Mouse (Mus musculus): ENCODE measurements at regions not wholly inside any gene's neighbourhood (a gene's known extent, or its start where the extent isn't known, plus 50 kb on each side); places are given as distances from the start of the nearest gene placed in this dataset.
"Not testable (repeated sequence)": the region's sequence is repeated elsewhere in the genome, so short reads cannot be mapped to it uniquely, and the experiment has no call there.

- 6% methylated on average over 3 of the region's 3 CpGs for WGBS
- Histone ChIP-seq H3K27me3 (ENCODE audit: insufficient read depth, low read length) (no peaks in the 10 kb centered on the region), H3K27ac (ENCODE audit: low read length) (no peak overlapping the region), H3K36me3 (ENCODE audit: insufficient read depth, low read length) (no peaks in the 10 kb centered on the region), H3K9ac (replicated peaks; ENCODE audit: low read length) (no peak overlapping the region), H3K4me2 (replicated peaks; ENCODE audit: low read depth, low read length) (no peak overlapping the region), H3K4me3 (ENCODE audit: low read length) (no peak overlapping the region), H3K9me3 (ENCODE audit: low read length) (no peaks in the 10 kb centered on the region), H3K4me1 (ENCODE audit: insufficient read depth, low read length) (peaks cover 24% of the 10 kb centered on the region)
- peak; percentile 82 for ATAC-seq (ENCODE audit: low FRiP score, low TSS enrichment)
Measured at GRCm38 (mm10) chr15:38420784-38421183, 995.4 kb downstream of the 4930447A16Rik start.

- Histone ChIP-seq H3K9ac (replicated peaks; ENCODE audit: low read length) (no peak overlapping the region), H3K27ac (ENCODE audit: low read length) (no peak overlapping the region), H3K4me3 (ENCODE audit: low read length) (no peak overlapping the region), H3K27me3 (ENCODE audit: insufficient read depth, low read length) (no peaks in the 10 kb centered on the region), H3K36me3 (ENCODE audit: insufficient read depth, low read length) (no peaks in the 10 kb centered on the region), H3K9me3 (ENCODE audit: low read length) (no peaks in the 10 kb centered on the region), H3K4me2 (replicated peaks; ENCODE audit: low read depth, low read length) (no peak overlapping the region), H3K4me1 (ENCODE audit: insufficient read depth, low read length) (peaks cover 24% of the 10 kb centered on the region)
- 75% methylated on average over 6 of the region's 6 CpGs for WGBS
- no peak for ATAC-seq (ENCODE audit: low FRiP score, low TSS enrichment)
Measured at GRCm38 (mm10) chr15:38422741-38423140, 997.4 kb downstream of the 4930447A16Rik start.

GRCm38 (mm10) chr15:38425506-38425905 is 1000.2 kb downstream of the 4930447A16Rik start:
- no peaks in the 10 kb centered on the region for H3K27me3 ChIP-seq (ENCODE audit: insufficient read depth, low read length)
- H3K4me1 ChIP-seq (ENCODE audit: insufficient read depth, low read length) = peaks cover 7% of the 10 kb centered on the region
- no peaks in the 10 kb centered on the region for H3K9me3 ChIP-seq (ENCODE audit: low read length)
- no peak overlapping the region for H3K27ac ChIP-seq (ENCODE audit: low read length)
- no peak overlapping the region for H3K9ac ChIP-seq (replicated peaks; ENCODE audit: low read length)
- H3K36me3 ChIP-seq (ENCODE audit: insufficient read depth, low read length) = no peaks in the 10 kb centered on the region
- H3K4me2 ChIP-seq (replicated peaks; ENCODE audit: low read depth, low read length) = no peak overlapping the region
- ATAC-seq (ENCODE audit: low FRiP score, low TSS enrichment) = no peak
- no peak overlapping the region for H3K4me3 ChIP-seq (ENCODE audit: low read length)
- WGBS = 69% methylated on average over 4 of the region's 4 CpGs

- no peak for ATAC-seq (ENCODE audit: low FRiP score, low TSS enrichment)
- 35% methylated on average over 1 of the region's 1 CpGs for WGBS
Measured at GRCm38 (mm10) chr15:38427966-38428365, 1002.6 kb downstream of the 4930447A16Rik start.

GRCm38 (mm10) chr15:38431668-38432067 is 1006.3 kb downstream of the 4930447A16Rik start:
- no peak overlapping the region for H3K4me2 ChIP-seq (replicated peaks; ENCODE audit: low read depth, low read length)
- H3K4me3 ChIP-seq (ENCODE audit: low read length) = no peak overlapping the region
- H3K9me3 ChIP-seq (ENCODE audit: low read length) = no peaks in the 10 kb centered on the region; the same call in 1 of the 2 replicates
- H3K36me3 ChIP-seq (ENCODE audit: insufficient read depth, low read length) = no peaks in the 10 kb centered on the region
- no peak overlapping the region for H3K27ac ChIP-seq (ENCODE audit: low read length)
- ATAC-seq (ENCODE audit: low FRiP score, low TSS enrichment) = 0 out of 2 replicates have a peak, but pooled peaks have one; percentile 23
- no peaks in the 10 kb centered on the region for H3K27me3 ChIP-seq (ENCODE audit: insufficient read depth, low read length)
- WGBS = 59% methylated on average over 2 of the region's 2 CpGs
- no peaks in the 10 kb centered on the region for H3K4me1 ChIP-seq (ENCODE audit: insufficient read depth, low read length)
- H3K9ac ChIP-seq (replicated peaks; ENCODE audit: low read length) = no peak overlapping the region

More at GRCm38 (mm10) chr15:38427966-38428365, 1002.6 kb downstream of the 4930447A16Rik start:
- Histone ChIP-seq H3K4me3 (ENCODE audit: low read length) (no peak overlapping the region), H3K27ac (ENCODE audit: low read length) (no peak overlapping the region), H3K36me3 (ENCODE audit: insufficient read depth, low read length) (no peaks in the 10 kb centered on the region), H3K4me2 (replicated peaks; ENCODE audit: low read depth, low read length) (no peak overlapping the region), H3K9me3 (ENCODE audit: low read length) (no peaks in the 10 kb centered on the region), H3K27me3 (ENCODE audit: insufficient read depth, low read length) (no peaks in the 10 kb centered on the region), H3K4me1 (ENCODE audit: insufficient read depth, low read length) (no peaks in the 10 kb centered on the region), H3K9ac (replicated peaks; ENCODE audit: low read length) (no peak overlapping the region)

- no peaks in the 10 kb centered on the region for H3K4me1 ChIP-seq (ENCODE audit: insufficient read depth, low read length)
- no peaks in the 10 kb centered on the region; the same call in 1 of the 2 replicates for H3K9me3 ChIP-seq (ENCODE audit: low read length)
- H3K9ac ChIP-seq (replicated peaks; ENCODE audit: low read length) = no peak overlapping the region
- no peak for ATAC-seq (ENCODE audit: low FRiP score, low TSS enrichment)
- no peak overlapping the region for H3K27ac ChIP-seq (ENCODE audit: low read length)
- H3K4me3 ChIP-seq (ENCODE audit: low read length) = no peak overlapping the region
- H3K4me2 ChIP-seq (replicated peaks; ENCODE audit: low read depth, low read length) = no peak overlapping the region
- H3K27me3 ChIP-seq (ENCODE audit: insufficient read depth, low read length) = no peaks in the 10 kb centered on the region
- no peaks in the 10 kb centered on the region for H3K36me3 ChIP-seq (ENCODE audit: insufficient read depth, low read length)
- 87% methylated on average over 7 of the region's 7 CpGs for WGBS
Measured at GRCm38 (mm10) chr15:38433386-38433785, 1008.0 kb downstream of the 4930447A16Rik start.

- H3K9me3 ChIP-seq (ENCODE audit: low read length); H3K27me3 ChIP-seq (ENCODE audit: insufficient read depth, low read length); ATAC-seq (ENCODE audit: low FRiP score, low TSS enrichment); H3K9ac ChIP-seq (replicated peaks; ENCODE audit: low read length); H3K4me3 ChIP-seq (ENCODE audit: low read length); H3K4me2 ChIP-seq (replicated peaks; ENCODE audit: low read depth, low read length); H3K4me1 ChIP-seq (ENCODE audit: insufficient read depth, low read length); H3K27ac ChIP-seq (ENCODE audit: low read length); H3K36me3 ChIP-seq (ENCODE audit: insufficient read depth, low read length): not testable (repeated sequence)
- WGBS = 91% methylated on average over 2 of the region's 2 CpGs
Measured at GRCm38 (mm10) chr15:38434239-38434638, 1008.9 kb downstream of the 4930447A16Rik start.

All from kidney, embryonic 16.5 days (tissue).